Mouse (Mus musculus): ENCODE data around the gene Vmn1r114. TPM values are rescaled to one million over a fixed set of nuclear protein-coding genes. Genes with fewer than 3 reads are reported as not detected.

Gene Vmn1r114
- not detected for polyA plus RNA-seq (2015; fragmentation: Illumina TruSeq; extraction: RNeasy Lipid Tissue Mini Kit (QIAGEN cat#74804); ENCODE audit: insufficient read depth, low read depth, low replicate concordance)

DNA sequence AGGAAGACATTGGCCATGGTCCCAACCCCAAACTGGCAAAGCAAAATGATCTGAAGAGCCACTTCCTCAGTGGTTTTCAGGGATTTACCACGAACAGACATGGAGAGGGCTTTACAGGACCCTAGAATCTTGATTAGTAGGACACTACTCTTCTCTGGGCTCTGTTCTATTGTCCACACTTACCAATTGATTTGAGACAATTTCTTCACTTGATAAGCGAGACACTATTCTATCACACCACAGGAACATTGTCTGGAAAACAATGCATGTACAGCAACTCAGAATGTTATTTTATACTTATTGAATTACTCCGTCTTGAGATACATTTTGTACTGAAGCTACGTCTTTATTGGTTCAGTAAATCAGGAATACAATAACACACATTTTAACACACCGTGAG lies at the start of gene Vmn1r114:
Gene Vmn1r114 (minus strand): TSS at position 101 of the 400 bp plus-strand sequence.

DNA sequence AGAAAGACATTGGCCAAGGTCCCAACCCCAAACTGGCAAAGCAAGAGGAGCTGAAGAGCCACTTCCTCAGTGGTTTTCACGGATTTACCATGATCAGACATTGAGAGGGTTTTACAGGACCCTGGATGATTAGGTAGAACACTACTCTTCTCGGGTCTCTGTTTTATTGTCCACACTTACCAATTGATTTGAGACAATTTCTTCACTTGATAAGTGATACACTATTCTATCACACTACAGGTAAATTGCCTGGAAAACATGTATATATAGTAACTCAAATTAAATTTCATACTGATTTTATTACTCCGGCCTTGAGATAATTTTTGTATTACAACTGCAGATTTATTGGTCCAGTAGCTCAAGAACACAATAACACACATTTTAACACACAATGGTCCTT lies 32.9 kb upstream of the Vmn1r114 start, which contains the start of gene Vmn1r115:
Gene Vmn1r115 (minus strand): TSS at position 101 of the 400 bp plus-strand sequence.

DNA sequence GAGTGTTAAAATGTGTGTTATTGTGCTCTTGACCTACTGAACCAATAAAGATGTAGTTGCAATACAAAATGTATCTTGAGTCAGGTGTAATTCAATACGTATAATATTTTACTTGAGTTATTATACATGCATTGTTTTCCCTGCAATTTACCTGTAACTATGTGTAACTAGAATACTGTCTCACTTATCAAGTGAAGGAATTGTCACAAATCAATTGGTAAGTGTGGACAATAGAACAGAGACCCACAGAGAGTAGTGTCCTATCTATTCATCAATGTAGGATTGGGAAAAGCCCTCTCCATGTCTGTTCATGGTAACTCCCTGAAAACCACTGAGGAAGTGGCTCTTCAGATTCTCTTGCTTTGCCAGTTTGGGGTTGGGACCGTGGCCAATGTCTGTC lies 25.0 kb downstream of the Vmn1r114 start, which contains the start of gene Vmn1r113:
Gene Vmn1r113 (plus strand): TSS at position 301 of the 400 bp plus-strand sequence.

GRCm38 (mm10) chr7:20770885-20771284 lies 41.1 kb downstream of the Vmn1r114 start, which contains the start of gene Vmn1r112:
Vmn1r112 (plus strand) TSS chr7:20771185.

Other genes starting within 250 kb of the Vmn1r114 start
- gene Gm4141, start 235.9 kb downstream of the Vmn1r114 start, polyA plus RNA-seq (2015; fragmentation: Illumina TruSeq; extraction: RNeasy Lipid Tissue Mini Kit (QIAGEN cat#74804); ENCODE audit: insufficient read depth, low read depth, low replicate concordance) = not detected
- gene Gm4513, start 213.2 kb downstream of the Vmn1r114 start, polyA plus RNA-seq (2015; fragmentation: Illumina TruSeq; extraction: RNeasy Lipid Tissue Mini Kit (QIAGEN cat#74804); ENCODE audit: insufficient read depth, low read depth, low replicate concordance) = not detected
- not detected for gene Vmn1r107, start 143.3 kb downstream of the Vmn1r114 start, polyA plus RNA-seq (2015; fragmentation: Illumina TruSeq; extraction: RNeasy Lipid Tissue Mini Kit (QIAGEN cat#74804); ENCODE audit: insufficient read depth, low read depth, low replicate concordance)
- not detected for gene Vmn1r111, start 109.0 kb downstream of the Vmn1r114 start, polyA plus RNA-seq (2015; fragmentation: Illumina TruSeq; extraction: RNeasy Lipid Tissue Mini Kit (QIAGEN cat#74804); ENCODE audit: insufficient read depth, low read depth, low replicate concordance)
- gene Gm10668, start 81.6 kb downstream of the Vmn1r114 start, polyA plus RNA-seq (2015; fragmentation: Illumina TruSeq; extraction: RNeasy Lipid Tissue Mini Kit (QIAGEN cat#74804); ENCODE audit: insufficient read depth, low read depth, low replicate concordance) = not detected
- gene Vmn1r112, start 41.0 kb downstream of the Vmn1r114 start, polyA plus RNA-seq (2015; fragmentation: Illumina TruSeq; extraction: RNeasy Lipid Tissue Mini Kit (QIAGEN cat#74804); ENCODE audit: insufficient read depth, low read depth, low replicate concordance) = not detected
- not detected for gene Vmn1r113, start 24.9 kb downstream of the Vmn1r114 start, polyA plus RNA-seq (2015; fragmentation: Illumina TruSeq; extraction: RNeasy Lipid Tissue Mini Kit (QIAGEN cat#74804); ENCODE audit: insufficient read depth, low read depth, low replicate concordance)
- gene Vmn1r115, start 32.8 kb upstream of the Vmn1r114 start, polyA plus RNA-seq (2015; fragmentation: Illumina TruSeq; extraction: RNeasy Lipid Tissue Mini Kit (QIAGEN cat#74804); ENCODE audit: insufficient read depth, low read depth, low replicate concordance) = not detected
- gene Vmn1r116, start 60.1 kb upstream of the Vmn1r114 start, polyA plus RNA-seq (2015; fragmentation: Illumina TruSeq; extraction: RNeasy Lipid Tissue Mini Kit (QIAGEN cat#74804); ENCODE audit: insufficient read depth, low read depth, low replicate concordance) = not detected
- gene Vmn1r117, start 71.9 kb upstream of the Vmn1r114 start, polyA plus RNA-seq (2015; fragmentation: Illumina TruSeq; extraction: RNeasy Lipid Tissue Mini Kit (QIAGEN cat#74804); ENCODE audit: insufficient read depth, low read depth, low replicate concordance) = not detected
- not detected for gene Vmn1r118, start 100.2 kb upstream of the Vmn1r114 start, polyA plus RNA-seq (2015; fragmentation: Illumina TruSeq; extraction: RNeasy Lipid Tissue Mini Kit (QIAGEN cat#74804); ENCODE audit: insufficient read depth, low read depth, low replicate concordance)
- not detected for gene Vmn1r119, start 200.3 kb upstream of the Vmn1r114 start, polyA plus RNA-seq (2015; fragmentation: Illumina TruSeq; extraction: RNeasy Lipid Tissue Mini Kit (QIAGEN cat#74804); ENCODE audit: insufficient read depth, low read depth, low replicate concordance)
- gene Vmn1r120, start 241.6 kb upstream of the Vmn1r114 start, polyA plus RNA-seq (2015; fragmentation: Illumina TruSeq; extraction: RNeasy Lipid Tissue Mini Kit (QIAGEN cat#74804); ENCODE audit: insufficient read depth, low read depth, low replicate concordance) = not detected

Data from pancreas, adult 10 weeks (tissue).